Mouse (Mus musculus): ENCODE data around the gene Gast.
"Not testable (repeated sequence)": the region's sequence is repeated elsewhere in the genome, so short reads cannot be mapped to it uniquely, and the experiment has no call there.

Gast gene

DNA sequence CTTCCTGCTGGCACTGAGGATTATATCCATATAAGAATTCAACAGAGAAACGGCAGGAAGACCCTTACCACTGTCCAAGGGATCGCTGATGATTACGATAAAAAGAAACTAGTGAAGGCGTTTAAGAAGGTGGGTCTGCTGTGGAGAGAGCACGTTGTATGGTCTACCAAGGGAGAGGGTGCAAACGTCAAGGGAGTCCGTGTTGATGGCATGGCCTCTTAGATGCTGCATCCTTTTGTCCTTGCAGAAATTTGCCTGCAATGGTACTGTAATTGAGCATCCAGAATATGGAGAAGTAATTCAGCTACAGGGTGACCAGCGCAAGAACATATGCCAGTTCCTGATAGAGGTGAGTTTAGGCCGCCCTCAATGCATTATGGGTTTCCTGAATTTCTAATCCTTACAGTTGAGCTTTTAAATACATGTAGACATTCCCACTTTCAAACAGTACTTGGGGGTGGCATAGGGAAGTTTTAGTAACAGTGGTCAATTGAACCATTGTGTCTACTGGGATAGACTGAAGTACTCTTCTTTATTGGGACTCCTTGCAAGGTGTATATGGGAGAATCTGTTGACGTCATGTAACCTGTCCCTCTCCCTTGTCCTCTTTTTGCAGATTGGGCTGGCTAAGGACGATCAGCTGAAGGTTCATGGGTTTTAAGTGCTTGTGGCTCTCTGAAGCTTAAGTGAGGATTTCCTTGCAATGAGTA, 13.4 kb upstream of the Gast start:
- not testable (repeated sequence) for ATAC-seq (ENCODE audit: low TSS enrichment)

DNA sequence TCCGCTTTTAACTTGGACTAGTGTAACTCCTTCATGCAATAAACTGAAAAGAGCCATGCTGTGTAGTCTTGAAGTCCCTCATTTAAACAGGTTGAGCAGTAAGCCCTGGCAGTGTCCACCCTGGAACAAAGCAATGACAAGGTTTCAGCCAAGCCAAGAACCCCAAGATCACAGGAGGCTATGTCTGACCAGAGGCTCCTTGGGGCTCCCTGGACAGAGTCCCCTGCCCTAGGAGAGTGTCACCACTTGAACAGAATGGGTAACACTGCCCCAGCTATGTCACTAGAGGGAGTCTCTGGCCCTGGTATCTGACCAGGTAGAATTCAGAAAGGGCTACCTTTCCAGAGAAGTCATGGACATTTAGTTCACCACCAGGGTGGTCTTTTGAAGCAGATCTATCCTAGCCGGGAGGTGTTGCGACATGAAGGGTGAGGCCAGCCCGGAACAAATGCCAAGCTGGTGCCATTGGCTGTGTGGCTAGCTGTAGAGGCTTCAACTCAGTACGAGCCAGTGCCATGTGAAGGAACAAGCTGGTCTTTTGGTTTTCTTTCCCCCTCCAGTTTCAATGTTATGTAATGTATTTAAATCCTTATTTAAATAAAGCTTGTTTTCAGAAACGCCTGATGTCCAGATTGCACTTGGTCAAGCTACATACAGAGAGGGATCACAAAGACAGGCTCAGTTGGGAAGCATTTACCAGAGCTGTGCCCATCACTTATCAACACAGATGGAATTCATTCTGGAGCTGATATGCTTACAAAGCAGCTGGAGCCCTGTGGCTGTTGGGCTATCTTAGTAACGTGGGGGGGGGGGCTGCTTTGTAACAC, 12.5 kb upstream of the Gast start:
- ATAC-seq (ENCODE audit: low TSS enrichment) = not testable (repeated sequence)

DNA sequence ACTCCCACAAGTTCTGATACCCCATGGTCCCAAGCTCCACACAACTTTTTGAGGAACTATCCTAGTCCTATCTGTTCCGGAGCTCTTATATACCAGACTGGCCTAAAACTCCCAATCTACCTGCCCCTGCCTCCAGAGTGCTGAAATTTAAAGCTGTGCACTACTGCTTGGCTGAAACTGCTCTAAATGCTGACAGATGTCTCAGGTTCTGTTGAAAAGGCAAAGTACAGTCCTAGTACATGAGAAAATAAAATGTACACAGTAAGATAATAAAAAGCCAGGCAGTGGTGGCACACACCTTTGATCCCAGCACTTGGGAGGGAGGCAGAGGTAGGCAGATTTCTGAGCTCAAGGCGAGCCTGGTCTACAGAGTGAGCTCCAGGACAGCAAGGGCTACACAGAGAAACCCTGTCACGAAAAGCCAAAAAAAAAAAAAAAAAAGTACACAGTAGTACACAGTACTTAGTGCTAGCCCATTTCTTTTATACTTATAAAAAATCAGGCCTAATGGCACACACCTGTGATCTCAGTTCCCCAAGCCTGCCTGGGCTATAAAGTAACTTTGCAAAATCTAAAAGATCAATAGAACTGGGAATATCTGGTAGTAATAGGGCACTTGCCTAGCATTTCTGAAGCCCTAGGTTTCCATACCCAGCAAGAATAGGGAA, 11.5 kb upstream of the Gast start:
- ATAC-seq (ENCODE audit: low TSS enrichment) = no peak

DNA sequence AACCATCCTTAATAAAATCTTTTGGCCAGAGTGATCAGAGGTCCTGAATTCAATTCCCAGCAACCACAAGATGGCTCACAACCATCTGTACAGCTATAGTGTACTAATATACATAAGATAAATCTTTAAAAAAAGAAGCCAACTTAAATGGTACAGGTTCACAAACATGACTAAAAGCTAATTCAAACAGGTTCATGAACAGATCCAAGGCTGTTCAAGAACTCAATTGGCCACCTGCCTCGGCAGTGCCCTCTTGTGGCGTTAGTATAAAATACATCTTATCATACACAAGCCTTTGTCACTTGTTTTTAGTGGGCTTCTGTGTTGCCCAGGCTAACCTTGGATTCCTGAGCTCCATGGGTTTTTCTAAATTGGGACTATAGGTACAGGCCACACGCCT, 10.6 kb upstream of the Gast start:
- ATAC-seq (ENCODE audit: low TSS enrichment) = no peak

DNA sequence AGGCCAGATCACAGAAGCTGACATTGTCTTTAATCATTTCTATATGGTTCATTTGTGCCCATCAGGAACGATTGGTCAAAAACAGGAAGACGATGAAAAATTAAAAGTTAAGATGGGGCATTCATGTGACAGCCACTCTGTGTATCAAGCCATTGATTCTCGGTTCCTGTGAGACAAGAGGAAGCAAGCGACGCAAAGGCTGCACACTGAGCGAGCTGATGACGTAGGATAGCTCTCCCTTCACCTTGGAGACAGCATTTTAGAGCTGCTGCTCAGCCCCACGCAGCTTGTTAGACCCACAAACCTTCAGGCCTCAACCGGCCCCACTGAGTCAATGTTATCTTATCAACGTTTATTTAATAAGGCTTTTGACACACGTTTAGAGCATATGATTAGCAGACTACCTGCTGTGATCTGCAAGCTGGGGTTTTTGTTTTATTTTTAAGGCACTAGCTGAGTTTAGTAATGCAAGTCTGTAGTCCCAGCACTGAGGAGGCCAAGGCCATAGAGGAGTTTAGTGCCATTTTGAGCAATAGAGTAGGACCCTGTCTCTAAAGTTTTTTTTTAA, 9.1 kb upstream of the Gast start:
- ATAC-seq (ENCODE audit: low TSS enrichment) = no peak

DNA sequence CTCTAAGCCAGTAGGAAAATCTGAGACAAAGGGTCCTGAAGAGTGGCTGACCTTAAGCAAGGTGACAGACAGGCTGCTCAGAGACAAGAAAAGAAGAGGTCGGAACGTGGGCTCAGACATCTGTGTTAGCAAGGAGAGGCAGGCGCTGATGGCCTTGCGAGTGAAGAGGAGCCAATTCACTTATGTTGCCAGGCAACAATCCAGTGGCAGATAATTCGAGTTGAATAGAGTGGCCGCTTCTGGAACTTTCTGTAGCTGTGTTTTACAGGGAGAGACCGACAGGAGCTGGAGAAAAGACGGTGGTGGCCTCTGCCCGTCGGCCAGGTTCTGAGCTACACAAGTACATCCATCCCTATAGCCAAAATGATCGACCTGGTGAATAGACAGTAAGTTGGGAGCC, 6.9 kb upstream of the Gast start:
- no peak for ATAC-seq (ENCODE audit: low TSS enrichment)

DNA sequence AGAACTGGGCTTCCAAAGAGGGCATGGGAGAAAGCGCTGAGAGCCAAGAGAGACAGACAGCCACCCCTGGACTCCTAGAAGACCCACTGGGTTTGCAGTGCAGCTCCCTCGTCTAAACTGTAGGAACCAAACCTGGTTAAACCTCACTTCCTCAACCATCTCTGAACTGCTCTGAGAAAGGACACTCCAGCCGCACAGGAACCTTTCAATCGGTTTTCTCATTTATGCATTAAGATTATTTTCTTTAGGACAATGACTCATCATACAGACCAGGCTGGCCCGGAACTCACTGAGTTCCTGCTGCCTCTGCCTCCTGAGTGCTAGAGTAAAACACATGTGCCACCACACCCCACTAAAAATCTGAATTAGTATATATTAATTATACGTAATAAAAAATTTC, 6.4 kb upstream of the Gast start:
- no peak for ATAC-seq (ENCODE audit: low TSS enrichment)

DNA sequence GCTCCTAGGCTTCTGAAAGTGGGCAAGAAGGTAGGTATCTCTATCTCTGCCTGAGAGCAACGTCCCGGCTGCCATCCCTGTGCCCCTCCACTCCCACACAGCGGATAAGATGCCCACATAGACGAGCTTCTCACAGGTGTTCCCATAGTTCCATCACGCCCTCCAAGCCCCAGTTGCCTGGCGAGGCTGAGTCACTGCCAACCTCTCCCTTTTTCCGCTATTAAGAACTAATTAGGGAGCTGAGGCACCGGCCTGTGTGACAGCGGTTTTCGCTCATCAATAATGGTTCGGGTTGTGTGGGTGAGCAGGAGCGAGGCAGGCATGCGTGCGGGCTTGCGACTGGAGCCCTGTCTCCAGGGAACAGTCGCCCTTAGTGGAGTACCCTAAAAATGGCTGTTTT, 4.0 kb upstream of the Gast start:
- no peak for ATAC-seq (ENCODE audit: low TSS enrichment)

DNA sequence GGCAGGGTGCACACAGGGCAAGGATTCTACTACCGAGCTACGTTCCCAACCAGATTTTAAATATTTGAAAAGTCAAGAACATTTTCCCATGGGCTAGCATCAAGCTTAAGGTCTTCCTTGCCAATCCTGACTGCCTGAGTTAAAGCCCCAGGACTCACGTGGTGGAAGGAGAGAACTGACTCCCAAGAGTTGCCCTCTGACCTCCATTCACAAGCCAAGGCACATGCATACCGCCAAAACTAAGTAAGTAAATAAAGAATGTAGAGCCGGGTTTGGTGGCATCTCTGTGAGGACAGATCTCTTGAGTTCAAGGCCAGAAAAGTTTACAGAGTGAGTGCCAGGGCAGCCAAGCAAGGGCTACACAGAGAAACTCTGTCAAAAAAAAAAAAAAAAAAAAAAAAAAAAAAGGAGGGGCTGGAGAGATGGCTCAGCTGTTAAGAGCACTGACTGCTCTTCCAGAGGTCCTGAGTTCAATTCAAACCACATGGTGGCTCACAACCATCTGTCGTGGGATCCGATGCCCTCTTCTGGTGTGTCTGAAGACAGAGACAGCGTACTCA, 3.3 kb upstream of the Gast start:
- ATAC-seq (ENCODE audit: low TSS enrichment) = not testable (repeated sequence)

DNA sequence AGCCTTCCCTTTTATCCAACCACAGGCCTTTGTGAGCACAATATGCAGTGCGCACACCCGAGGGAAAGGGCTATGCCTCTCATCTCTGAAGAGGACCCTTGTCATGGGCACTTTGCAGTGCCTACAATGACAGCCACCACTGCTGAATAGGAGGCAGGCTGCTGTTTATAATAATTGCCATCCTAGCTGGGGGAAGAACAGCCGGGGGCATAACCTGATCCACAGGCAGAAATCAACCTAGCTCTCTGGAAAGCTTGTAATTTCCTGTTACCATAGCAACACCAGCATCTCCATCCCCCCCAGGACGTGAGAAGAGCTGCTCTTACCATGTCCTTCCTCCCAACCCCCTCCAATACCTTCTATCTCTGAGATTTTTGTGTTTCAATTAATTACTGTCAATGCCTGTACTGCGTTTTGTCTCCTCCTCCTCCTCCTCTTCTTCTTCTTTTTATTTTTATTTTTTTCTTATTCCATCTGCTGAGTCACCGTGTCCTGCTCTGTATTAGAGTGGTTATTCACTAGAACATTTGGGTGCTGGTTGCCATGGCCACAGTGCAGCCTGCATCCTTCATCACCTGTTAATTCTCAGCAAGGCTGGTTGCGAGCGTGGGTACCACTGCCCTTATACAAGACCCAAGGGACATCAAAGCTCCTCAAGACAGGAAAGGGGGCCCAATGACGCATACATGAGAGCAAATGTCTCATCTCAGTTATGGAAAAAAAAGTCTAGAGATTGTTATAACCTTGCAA, 1.3 kb upstream of the Gast start:
- peak; percentile 51 for ATAC-seq (ENCODE audit: low TSS enrichment)

DNA sequence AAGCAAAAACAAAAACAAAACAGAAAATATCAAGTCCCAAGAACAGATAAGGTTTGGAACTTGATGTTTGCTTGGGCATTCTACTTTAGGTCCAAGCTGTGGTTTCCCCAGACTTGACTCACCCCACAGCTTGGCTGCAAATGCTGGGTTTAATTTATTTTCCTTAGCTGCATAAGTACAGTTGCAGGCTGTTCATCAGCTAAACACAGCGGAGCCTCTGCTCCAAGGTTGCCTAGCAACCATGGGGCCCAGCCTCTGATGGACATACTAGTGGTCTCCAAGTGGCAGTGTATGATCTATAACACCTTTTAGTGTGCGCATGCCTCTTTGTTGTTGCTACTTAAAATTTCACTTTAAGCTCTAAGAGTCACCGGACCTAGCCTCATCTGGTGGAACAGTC, 1.5 kb downstream of the Gast start:
- peak; percentile 41; the same call in 1 of the 2 replicates for ATAC-seq (ENCODE audit: low TSS enrichment)

DNA sequence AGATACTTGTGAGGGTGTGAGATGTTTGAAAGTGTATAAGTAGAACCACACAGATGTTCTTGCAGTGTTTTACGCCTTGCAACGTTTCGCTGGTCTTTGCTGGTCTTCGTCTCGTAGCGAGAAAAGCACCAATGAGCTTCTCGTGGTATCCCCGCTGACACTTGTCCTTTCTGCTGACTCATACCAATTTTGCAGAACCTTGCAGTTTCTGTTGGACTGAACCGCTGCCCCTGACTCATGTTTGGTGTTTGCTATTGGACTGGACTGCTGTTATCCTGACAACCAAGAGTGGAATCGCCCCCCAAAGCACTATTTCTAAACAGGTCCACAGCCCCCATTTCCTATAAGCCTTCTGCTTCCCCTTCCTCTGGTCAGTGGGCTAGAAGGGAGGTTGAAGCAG, 10.1 kb downstream of the Gast start:
- ATAC-seq (ENCODE audit: low TSS enrichment) = no peak

DNA sequence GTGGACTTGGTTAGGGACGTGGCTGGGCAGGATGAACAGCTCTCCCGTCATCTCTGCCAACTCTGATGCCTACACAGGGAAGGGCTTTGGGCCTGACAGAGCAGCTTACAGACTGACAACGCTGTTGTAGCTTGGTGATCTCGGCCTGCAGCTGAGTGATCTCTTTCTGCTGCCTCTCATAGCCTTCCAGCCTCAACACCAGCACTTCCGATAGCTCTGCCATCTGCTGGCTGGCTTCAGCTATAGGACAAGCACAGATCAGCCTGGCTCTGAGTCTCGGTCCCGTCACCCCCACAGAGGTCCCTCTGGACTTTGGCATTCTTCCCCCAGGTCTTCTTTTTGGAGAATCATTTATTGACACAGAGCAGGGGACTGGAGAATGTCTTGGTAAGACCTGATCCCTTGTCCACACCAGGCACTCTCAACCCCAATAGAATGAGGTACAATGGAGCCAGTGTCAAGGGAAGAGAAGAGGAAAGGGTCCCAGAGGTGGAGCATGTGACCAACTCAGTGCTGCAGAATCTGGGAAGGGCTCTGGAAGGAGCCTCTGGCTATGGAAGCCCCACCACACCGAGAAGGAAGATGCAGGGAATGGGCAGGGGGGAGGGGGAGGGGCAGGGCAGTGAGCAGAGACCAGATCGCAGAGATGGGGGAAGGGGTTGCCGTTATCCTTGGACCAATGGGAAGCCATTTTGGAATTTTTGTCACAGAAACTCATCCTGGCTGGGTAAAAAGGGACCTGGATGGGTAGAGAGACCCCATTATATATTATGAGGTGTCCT, 18.1 kb downstream of the Gast start:
- ATAC-seq (ENCODE audit: low TSS enrichment) = peak; percentile 75

DNA sequence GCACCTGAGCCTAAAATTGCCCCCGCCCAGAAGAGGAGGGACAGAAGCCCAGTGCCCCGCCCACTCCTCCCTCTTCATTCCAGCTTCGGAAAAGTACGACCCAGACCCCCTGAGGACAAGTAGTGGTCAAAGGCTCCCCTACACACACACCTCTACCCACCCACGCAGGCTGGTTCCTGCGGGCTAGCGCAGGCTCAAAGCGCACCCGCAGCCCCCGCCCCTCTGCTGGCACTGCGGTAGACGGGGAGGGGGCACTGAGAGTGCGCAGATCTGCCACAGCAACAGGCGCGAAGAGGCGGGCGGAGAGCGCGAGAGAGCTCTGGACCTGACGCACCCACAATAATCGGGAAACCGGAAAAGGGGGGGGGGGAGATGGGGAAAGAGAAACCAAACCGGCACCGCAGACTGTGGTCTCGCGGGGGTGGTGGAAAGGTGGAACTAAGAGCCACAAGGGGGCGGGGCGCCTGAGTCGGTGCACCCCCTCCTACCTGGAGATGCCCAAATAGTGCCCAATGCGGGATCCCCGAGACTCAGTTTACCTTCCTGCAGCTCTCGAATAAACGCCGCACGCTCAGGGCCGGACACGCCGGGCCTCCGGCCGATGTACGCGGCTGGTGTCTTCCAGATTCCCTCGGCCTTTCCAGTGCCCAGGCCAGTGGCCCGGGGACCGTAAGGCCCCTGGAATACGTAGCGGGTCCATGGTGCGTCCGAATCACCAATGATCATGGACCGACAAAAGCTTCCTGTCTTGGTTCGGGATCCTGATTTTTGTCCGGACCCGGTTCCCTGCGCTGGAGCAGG, 21.1 kb downstream of the Gast start:
- no peak for ATAC-seq (ENCODE audit: low TSS enrichment)

DNA sequence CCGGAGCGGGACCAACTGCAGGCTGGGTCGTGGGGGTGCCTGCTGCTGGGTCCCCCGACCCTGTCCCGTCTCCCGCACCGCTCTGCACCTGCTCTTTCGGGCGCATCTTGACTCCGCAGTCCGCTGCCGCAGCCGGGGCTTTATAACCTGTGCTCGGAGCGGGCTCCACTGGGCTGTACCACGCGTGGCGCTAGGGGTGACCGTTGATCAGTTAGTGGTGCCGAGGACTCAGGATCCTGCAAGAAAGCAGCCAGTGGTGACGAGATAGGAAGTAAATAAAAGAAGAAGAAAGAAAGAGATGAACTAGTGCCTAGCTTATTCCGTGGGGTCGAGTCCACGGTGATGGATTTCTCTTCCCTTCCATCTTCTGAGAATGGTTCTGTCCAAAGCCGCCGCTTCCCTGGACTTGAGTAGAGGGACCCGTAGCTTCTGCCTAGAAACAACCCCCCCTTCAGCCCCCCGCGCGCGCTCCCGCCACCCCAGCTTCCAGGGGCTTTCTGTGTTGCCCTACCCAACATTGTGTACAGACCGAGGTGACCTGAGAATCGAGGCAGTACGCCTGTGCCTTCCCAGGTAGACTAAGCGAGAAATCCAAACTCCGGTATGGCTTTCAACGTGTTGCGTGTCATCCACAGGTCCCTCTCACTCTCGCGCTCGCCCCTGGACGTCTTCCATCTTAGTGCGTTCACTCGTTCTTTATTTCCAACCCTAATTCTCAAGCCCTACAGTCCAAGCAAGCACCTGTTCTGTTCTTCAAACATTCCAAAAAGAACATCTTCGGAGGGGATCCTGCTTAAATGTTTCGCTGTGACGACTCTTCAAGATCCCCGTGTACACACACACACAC, 22.0 kb downstream of the Gast start, which contains the start of gene Hap1:
TSS of gene Hap1 (minus strand) at position 157 of the 847 bp plus-strand sequence.
- ATAC-seq (ENCODE audit: low TSS enrichment) = peak; percentile 72

DNA sequence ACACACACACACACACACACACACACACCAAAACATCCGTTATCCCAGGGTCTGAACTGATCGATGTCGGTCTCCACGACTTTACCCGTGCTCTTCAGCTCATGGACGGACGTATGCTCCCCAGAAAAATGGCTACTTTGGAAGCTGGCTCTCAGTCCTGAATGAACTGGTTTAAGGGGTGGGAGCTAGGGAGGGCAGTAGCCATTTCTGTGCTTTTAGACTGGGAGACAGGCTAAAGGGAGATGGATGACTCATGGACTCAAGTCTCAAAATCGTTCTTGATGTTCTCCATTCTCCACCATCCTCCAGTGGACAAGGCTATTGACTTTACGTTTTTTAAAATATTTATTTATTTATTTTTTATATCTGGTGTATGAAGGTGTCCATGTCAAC, 22.6 kb downstream of the Gast start:
- ATAC-seq (ENCODE audit: low TSS enrichment) = no peak

DNA sequence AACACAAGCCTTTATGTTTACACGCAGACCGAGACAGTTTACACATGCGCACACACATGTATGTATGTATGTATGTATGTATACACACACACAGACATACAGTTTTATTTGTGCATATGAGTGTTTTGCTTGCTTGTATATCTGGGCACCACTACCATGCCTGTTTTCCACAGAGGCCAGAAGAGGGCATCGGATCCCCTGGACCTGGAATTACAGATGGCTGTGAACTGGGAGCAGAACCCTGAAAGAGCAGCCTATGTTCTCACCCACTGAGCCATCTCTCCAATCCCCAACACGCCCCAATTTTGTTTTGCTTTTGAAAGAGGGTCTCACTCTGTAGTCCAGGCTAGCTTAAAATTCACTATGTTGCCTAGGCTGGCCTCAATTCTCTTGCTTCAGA, 23.2 kb downstream of the Gast start:
- ATAC-seq (ENCODE audit: low TSS enrichment) = no peak

DNA sequence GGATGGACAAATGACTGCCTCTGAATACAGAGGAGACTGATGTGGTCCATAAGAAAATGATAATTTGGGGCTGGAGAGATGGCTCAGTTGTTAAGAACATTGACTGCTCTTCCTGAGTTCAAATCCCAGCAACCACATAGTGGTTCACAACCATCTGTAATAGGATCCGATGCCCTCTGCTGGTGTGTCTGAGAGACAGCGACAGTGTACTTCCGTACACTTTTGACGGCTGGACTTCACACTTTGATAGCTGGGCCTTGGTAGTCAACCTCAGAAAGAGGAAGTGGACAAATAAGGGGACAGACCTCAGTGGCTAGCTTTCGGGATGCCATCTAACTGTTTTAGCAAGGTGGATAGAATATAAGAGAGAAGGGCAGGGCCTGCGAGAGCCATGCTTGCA, 26.0 kb downstream of the Gast start:
- ATAC-seq (ENCODE audit: low TSS enrichment) = no peak

DNA sequence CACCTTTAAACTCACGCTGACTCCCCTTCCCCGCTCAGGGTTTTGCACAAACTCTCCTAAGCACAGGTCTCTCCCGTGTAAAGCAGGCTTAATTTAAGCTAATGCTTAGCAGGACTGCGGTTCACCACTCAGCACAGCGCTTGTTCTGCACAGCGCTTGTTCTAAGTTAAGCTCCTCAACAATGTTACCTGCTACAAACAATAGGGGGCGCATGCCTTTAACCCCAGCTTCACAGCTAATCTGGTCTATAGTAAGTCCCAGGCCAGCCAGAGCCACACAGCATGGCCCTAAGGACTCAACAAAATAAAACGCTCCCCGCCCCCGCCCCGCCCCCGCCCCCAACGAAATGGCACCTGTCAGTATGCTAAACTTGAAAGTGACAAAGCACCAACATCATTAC, 26.9 kb downstream of the Gast start:
- ATAC-seq (ENCODE audit: low TSS enrichment) = not testable (repeated sequence)
